Mouse (Mus musculus): ENCODE results near the gene Plvap. TPM values are rescaled to one million over a fixed set of nuclear protein-coding genes. Genes with fewer than 3 reads are reported as not detected.
A peak's percentile ranks its signal among the peaks of the same experiment; 100 is the strongest.

Plvap gene
- polyA plus RNA-seq, 1 experiment = 1,109 TPM

DNA sequence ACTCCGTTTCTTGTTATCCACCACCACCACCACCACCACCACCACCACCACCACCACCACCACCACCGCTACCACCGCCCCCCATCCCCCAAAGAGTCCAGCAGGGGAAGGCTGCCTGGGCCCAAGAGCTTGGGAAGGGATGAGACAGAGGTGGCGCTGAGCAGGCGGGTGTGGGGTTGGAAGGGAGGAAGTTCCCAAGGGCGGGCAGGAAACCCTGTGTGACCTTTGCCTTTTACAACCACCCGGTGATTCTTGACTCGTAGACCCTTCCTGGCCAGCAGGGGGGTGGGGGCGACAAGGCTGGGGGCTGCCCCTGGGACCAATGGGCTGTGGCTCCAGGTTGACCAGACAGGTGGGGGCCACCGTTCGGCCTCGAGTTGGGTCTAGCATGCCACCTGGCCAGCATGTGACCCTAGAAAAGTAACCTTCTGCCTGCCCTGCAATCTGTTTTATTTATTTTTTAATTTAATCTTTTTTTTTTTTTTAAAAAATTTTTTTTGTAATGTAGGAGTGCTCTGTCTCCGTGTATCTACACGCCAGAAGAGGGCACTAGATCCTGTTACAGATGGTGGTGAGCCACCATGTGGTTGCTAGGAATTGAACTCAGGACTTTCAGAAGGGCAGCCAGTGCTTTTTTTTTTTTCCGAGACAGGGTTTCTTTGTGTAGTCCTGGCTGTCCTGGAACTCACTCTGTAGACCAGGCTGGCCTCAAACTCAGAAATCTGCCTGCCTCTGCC is 1.6 kb upstream of the Plvap start:
- Histone ChIP-seq H3K4me3 (replicated peaks; ENCODE audit: extremely low read depth, low read depth, low read length) (no peak overlapping the region), H3K4me1 (ENCODE audit: control insufficient read depth, insufficient read depth, low read length) (peaks cover 8% of the 10 kb centered on the region)
- no peak for DNase-seq
- TF ChIP-seq POLR2A (IDR thresholded peaks at IDR 0.05; ENCODE audit: borderline replicate concordance, extremely low read depth, low read depth, low read length) (no peak), CTCF (IDR thresholded peaks at IDR 0.05; ENCODE audit: insufficient read depth, low read length) (no peak)
- WGBS = 52% methylated on average over 15 of the region's 15 CpGs

GRCm38 (mm10) chr8:71509316-71509715 is 2.2 kb downstream of the Plvap start:
- Histone ChIP-seq H3K4me1 (ENCODE audit: control insufficient read depth, insufficient read depth, low read length) (peaks cover 8% of the 10 kb centered on the region), H3K4me3 (replicated peaks; ENCODE audit: extremely low read depth, low read depth, low read length) (peak overlapping the region; percentile 40)
- TF ChIP-seq POLR2A (IDR thresholded peaks at IDR 0.05; ENCODE audit: borderline replicate concordance, extremely low read depth, low read depth, low read length) = no peak
- TF ChIP-seq CTCF (IDR thresholded peaks at IDR 0.05; ENCODE audit: insufficient read depth, low read length) = no peak
- WGBS = 50% methylated on average over 2 of the region's 2 CpGs
- no peak for DNase-seq

- peaks cover 5% of the 10 kb centered on the region for H3K4me1 ChIP-seq (ENCODE audit: control insufficient read depth, insufficient read depth, low read length)
- DNase-seq = peak; percentile 31
- TF ChIP-seq POLR2A (IDR thresholded peaks at IDR 0.05; ENCODE audit: borderline replicate concordance, extremely low read depth, low read depth, low read length) = no peak
- TF ChIP-seq CTCF (IDR thresholded peaks at IDR 0.05; ENCODE audit: insufficient read depth, low read length) = no peak
- 1% methylated on average over 61 of the region's 61 CpGs for WGBS
- H3K4me3 ChIP-seq (replicated peaks; ENCODE audit: extremely low read depth, low read depth, low read length) = peak overlapping the region; percentile 46
Measured at GRCm38 (mm10) chr8:71507589-71508104, 3.9 kb downstream of the Plvap start.

DNA sequence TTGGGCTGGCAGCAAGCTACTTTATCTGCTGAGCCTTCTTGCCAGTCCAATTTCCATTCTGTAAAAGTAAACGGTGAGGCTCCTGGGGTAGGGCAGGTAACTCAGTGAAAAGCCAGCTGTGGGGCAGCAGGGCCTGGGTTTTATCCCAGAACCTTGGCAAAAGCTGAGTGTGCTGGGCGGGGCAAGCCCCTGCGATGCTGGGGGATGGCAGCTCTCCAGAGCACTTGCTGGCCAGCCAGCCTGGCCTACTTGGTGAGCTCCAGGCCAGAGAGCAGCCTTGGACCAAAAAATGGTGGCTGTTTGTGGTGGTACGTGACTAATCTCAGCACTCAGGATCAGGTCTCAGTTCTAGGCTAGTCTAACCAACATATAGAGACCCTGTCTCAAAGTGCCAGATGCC is 5.6 kb downstream of the Plvap start:
- peaks cover 5% of the 10 kb centered on the region; the same call in 1 of the 2 replicates for H3K4me1 ChIP-seq (ENCODE audit: control insufficient read depth, insufficient read depth, low read length)
- no peak overlapping the region for H3K4me3 ChIP-seq (replicated peaks; ENCODE audit: extremely low read depth, low read depth, low read length)
- DNase-seq = no peak
- 61% methylated on average over 4 of the region's 4 CpGs for WGBS
- TF ChIP-seq POLR2A (IDR thresholded peaks at IDR 0.05; ENCODE audit: borderline replicate concordance, extremely low read depth, low read depth, low read length) (no peak), CTCF (IDR thresholded peaks at IDR 0.05; ENCODE audit: insufficient read depth, low read length) (no peak)

DNA sequence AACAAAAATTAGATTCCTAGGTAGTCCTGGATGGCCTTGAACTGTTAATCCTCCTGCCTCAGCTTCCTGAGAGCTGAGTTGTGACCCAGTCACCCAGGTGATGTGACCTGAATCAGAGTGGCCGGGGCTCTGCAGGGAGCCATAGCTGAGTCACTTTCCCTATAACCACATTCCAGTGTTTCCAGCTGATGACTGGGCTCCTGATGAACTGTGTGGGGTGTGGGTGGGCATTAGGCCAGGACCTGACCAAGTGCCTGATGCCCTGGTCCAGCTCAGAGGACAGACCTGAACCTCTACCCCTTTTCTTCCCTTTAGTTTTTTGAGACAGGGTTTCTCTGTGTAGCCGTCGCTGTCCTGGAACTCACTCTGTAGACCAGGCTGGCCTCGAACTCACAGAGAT is 6.2 kb downstream of the Plvap start:
- TF ChIP-seq CTCF (IDR thresholded peaks at IDR 0.05; ENCODE audit: insufficient read depth, low read length) = no peak
- no peak for TF ChIP-seq POLR2A (IDR thresholded peaks at IDR 0.05; ENCODE audit: borderline replicate concordance, extremely low read depth, low read depth, low read length)
- 88% methylated on average over 4 of the region's 4 CpGs for WGBS
- Histone ChIP-seq H3K4me3 (replicated peaks; ENCODE audit: extremely low read depth, low read depth, low read length) (no peak overlapping the region), H3K4me1 (ENCODE audit: control insufficient read depth, insufficient read depth, low read length) (peaks cover 5% of the 10 kb centered on the region; the same call in 1 of the 2 replicates)
- no peak for DNase-seq

- WGBS = 91% methylated on average over 4 of the region's 4 CpGs
- DNase-seq = no peak
- TF ChIP-seq CTCF (IDR thresholded peaks at IDR 0.05; ENCODE audit: insufficient read depth, low read length) = no peak
- TF ChIP-seq POLR2A (IDR thresholded peaks at IDR 0.05; ENCODE audit: borderline replicate concordance, extremely low read depth, low read depth, low read length) = 0 out of 2 replicates have a peak, but pooled peaks have one; percentile 11
Measured at GRCm38 (mm10) chr8:71504349-71504748, 7.2 kb downstream of the Plvap start.

GRCm38 (mm10) chr8:71498816-71499690 is 12.5 kb downstream of the Plvap start:
- DNase-seq = no peak
- 25% methylated on average over 16 of the region's 16 CpGs for WGBS
- peaks cover 31% of the 10 kb centered on the region for H3K4me1 ChIP-seq (ENCODE audit: control insufficient read depth, insufficient read depth, low read length)
- no peak overlapping the region for H3K4me3 ChIP-seq (replicated peaks; ENCODE audit: extremely low read depth, low read depth, low read length)
- TF ChIP-seq POLR2A (IDR thresholded peaks at IDR 0.05; ENCODE audit: borderline replicate concordance, extremely low read depth, low read depth, low read length) (no peak), CTCF (IDR thresholded peaks at IDR 0.05; ENCODE audit: insufficient read depth, low read length) (no peak)

More at GRCm38 (mm10) chr8:71504349-71504748, 7.2 kb downstream of the Plvap start:
- peaks cover 7% of the 10 kb centered on the region for H3K4me1 ChIP-seq (ENCODE audit: control insufficient read depth, insufficient read depth, low read length)
- H3K4me3 ChIP-seq (replicated peaks; ENCODE audit: extremely low read depth, low read depth, low read length) = no peak overlapping the region

- no peak overlapping the region for H3K4me3 ChIP-seq (replicated peaks; ENCODE audit: extremely low read depth, low read depth, low read length)
- WGBS = 31% methylated on average over 15 of the region's 15 CpGs
- TF ChIP-seq POLR2A (IDR thresholded peaks at IDR 0.05; ENCODE audit: borderline replicate concordance, extremely low read depth, low read depth, low read length) (no peak), CTCF (IDR thresholded peaks at IDR 0.05; ENCODE audit: insufficient read depth, low read length) (no peak)
- peaks cover 31% of the 10 kb centered on the region for H3K4me1 ChIP-seq (ENCODE audit: control insufficient read depth, insufficient read depth, low read length)
- DNase-seq = no peak
Measured at GRCm38 (mm10) chr8:71497881-71498501, 13.6 kb downstream of the Plvap start.

DNA sequence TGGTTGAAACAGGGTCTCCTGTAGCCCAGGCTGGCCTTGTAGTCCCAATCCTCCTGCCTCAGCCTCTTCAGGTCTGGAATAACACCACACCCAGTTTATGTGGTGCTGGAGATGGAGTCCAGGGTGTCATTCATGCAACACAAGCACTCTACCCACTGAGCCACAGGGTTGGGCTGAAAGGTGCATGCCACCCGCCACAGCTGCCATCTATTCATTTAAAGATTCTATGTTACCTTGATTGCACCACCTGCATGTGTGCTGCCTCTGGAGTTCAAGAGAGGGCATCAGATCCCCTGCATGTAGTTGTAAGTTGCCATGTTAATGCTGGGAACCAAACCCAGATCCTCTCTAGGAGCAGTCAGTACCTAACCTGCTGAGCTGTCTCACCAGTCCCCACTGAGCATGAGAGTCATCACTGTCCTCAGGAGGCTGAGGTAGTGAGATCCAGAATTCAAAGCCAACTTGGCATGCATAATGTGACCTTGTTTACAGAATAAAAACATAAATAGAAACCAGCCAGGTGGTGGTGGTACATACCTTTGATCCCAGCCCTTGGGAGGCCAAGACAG is 14.4 kb downstream of the Plvap start:
- no peak for TF ChIP-seq POLR2A (IDR thresholded peaks at IDR 0.05; ENCODE audit: borderline replicate concordance, extremely low read depth, low read depth, low read length)
- TF ChIP-seq CTCF (IDR thresholded peaks at IDR 0.05; ENCODE audit: insufficient read depth, low read length) = no peak
- DNase-seq = no peak
- no peak overlapping the region for H3K4me3 ChIP-seq (replicated peaks; ENCODE audit: extremely low read depth, low read depth, low read length)
- peaks cover 31% of the 10 kb centered on the region for H3K4me1 ChIP-seq (ENCODE audit: control insufficient read depth, insufficient read depth, low read length)
- WGBS = 95% methylated on average over 1 of the region's 1 CpGs
